Mouse (Mus musculus): Measurements from ENCODE around the gene Kif12. TPM values are rescaled to one million over a fixed set of nuclear protein-coding genes. Genes with fewer than 3 reads are reported as not detected.
A peak's percentile ranks its signal among the peaks of the same experiment; 100 is the strongest.

The Kif12 gene
- polyA plus RNA-seq, 1 experiment: not detected

GRCm38 (mm10) chr4:63216566-63216965 lies 44.6 kb upstream of the Kif12 start:
- no peaks in the 10 kb centered on the region for H3K36me3 ChIP-seq (ENCODE audit: control insufficient read depth, insufficient read depth, low read length, poor library complexity, severe bottlenecking)
- H3K9me3 ChIP-seq (replicated peaks; ENCODE audit: control insufficient read depth, insufficient read depth, low read length, poor library complexity, severe bottlenecking): no peaks in the 10 kb centered on the region
- TF ChIP-seq EP300 (IDR thresholded peaks at IDR 0.05; ENCODE audit: insufficient read depth, low read depth, low read length) (no peak), POLR2A (IDR thresholded peaks at IDR 0.05; ENCODE audit: insufficient read depth, low read length) (no peak), CTCF (IDR thresholded peaks at IDR 0.05; ENCODE audit: low read depth, low read length) (no peak)
- H3K27me3 ChIP-seq (ENCODE audit: control insufficient read depth, insufficient read depth, low read length, poor library complexity, severe bottlenecking): peaks cover 12% of the 10 kb centered on the region; the same call in 1 of the 2 replicates
- no peak overlapping the region for H3K4me3 ChIP-seq (ENCODE audit: low read depth, low read length)
- peak overlapping the region; percentile 86; the same call in 1 of the 2 replicates for H3K9ac ChIP-seq (ENCODE audit: low read depth, poor library complexity, severe bottlenecking)
- no peaks in the 10 kb centered on the region for H3K4me1 ChIP-seq (ENCODE audit: control insufficient read depth, insufficient read depth, low read length)
- no peak overlapping the region for H3K27ac ChIP-seq (ENCODE audit: insufficient read depth, low read length)

GRCm38 (mm10) chr4:63215993-63216531 lies 44.1 kb upstream of the Kif12 start:
- Histone ChIP-seq H3K9ac (ENCODE audit: low read depth, poor library complexity, severe bottlenecking) (peak overlapping the region; percentile 86), H3K27ac (ENCODE audit: insufficient read depth, low read length) (no peak overlapping the region), H3K36me3 (ENCODE audit: control insufficient read depth, insufficient read depth, low read length, poor library complexity, severe bottlenecking) (no peaks in the 10 kb centered on the region), H3K9me3 (replicated peaks; ENCODE audit: control insufficient read depth, insufficient read depth, low read length, poor library complexity, severe bottlenecking) (no peaks in the 10 kb centered on the region), H3K4me1 (ENCODE audit: control insufficient read depth, insufficient read depth, low read length) (no peaks in the 10 kb centered on the region), H3K4me3 (ENCODE audit: low read depth, low read length) (peak overlapping the region; percentile 81), H3K27me3 (ENCODE audit: control insufficient read depth, insufficient read depth, low read length, poor library complexity, severe bottlenecking) (peaks cover 12% of the 10 kb centered on the region; the same call in 1 of the 2 replicates)
- TF ChIP-seq EP300 (IDR thresholded peaks at IDR 0.05; ENCODE audit: insufficient read depth, low read depth, low read length) (no peak), CTCF (IDR thresholded peaks at IDR 0.05; ENCODE audit: low read depth, low read length) (peak; percentile 31)

- H3K9me3 ChIP-seq (replicated peaks; ENCODE audit: control insufficient read depth, insufficient read depth, low read length, poor library complexity, severe bottlenecking): no peaks in the 10 kb centered on the region
- H3K27ac ChIP-seq (ENCODE audit: insufficient read depth, low read length): no peak overlapping the region
- H3K4me3 ChIP-seq (ENCODE audit: low read depth, low read length): peak overlapping the region; percentile 81
- H3K36me3 ChIP-seq (ENCODE audit: control insufficient read depth, insufficient read depth, low read length, poor library complexity, severe bottlenecking): no peaks in the 10 kb centered on the region
- TF ChIP-seq CTCF (IDR thresholded peaks at IDR 0.05; ENCODE audit: low read depth, low read length): peak; percentile 79
- TF ChIP-seq EP300 (IDR thresholded peaks at IDR 0.05; ENCODE audit: insufficient read depth, low read depth, low read length): no peak
- peak overlapping the region; percentile 86 for H3K9ac ChIP-seq (ENCODE audit: low read depth, poor library complexity, severe bottlenecking)
- H3K4me1 ChIP-seq (ENCODE audit: control insufficient read depth, insufficient read depth, low read length): no peaks in the 10 kb centered on the region
- peaks cover 12% of the 10 kb centered on the region; the same call in 1 of the 2 replicates for H3K27me3 ChIP-seq (ENCODE audit: control insufficient read depth, insufficient read depth, low read length, poor library complexity, severe bottlenecking)
Measured at GRCm38 (mm10) chr4:63215185-63215992, 43.5 kb upstream of the Kif12 start.

- H3K9ac ChIP-seq (ENCODE audit: low read depth, poor library complexity, severe bottlenecking): peak within 1 kb of the TSS; percentile 56
- H3K27ac ChIP-seq (ENCODE audit: insufficient read depth, low read length): no peak within 1 kb of the TSS
- no peaks in the 10 kb centered on the region for H3K36me3 ChIP-seq (ENCODE audit: control insufficient read depth, insufficient read depth, low read length, poor library complexity, severe bottlenecking)
- no peak for TF ChIP-seq CTCF (IDR thresholded peaks at IDR 0.05; ENCODE audit: low read depth, low read length)
- TF ChIP-seq EP300 (IDR thresholded peaks at IDR 0.05; ENCODE audit: insufficient read depth, low read depth, low read length): no peak
- TF ChIP-seq POLR2A (IDR thresholded peaks at IDR 0.05; ENCODE audit: insufficient read depth, low read length): no peak
- H3K9me3 ChIP-seq (replicated peaks; ENCODE audit: control insufficient read depth, insufficient read depth, low read length, poor library complexity, severe bottlenecking): no peaks in the 10 kb centered on the region
- peaks cover 12% of the 10 kb centered on the region; the same call in 1 of the 2 replicates for H3K27me3 ChIP-seq (ENCODE audit: control insufficient read depth, insufficient read depth, low read length, poor library complexity, severe bottlenecking)
- H3K4me1 ChIP-seq (ENCODE audit: control insufficient read depth, insufficient read depth, low read length): no peaks in the 10 kb centered on the region
- H3K4me3 ChIP-seq (ENCODE audit: low read depth, low read length): peak within 1 kb of the TSS; percentile 66
Measured at GRCm38 (mm10) chr4:63213907-63214621, 42.1 kb upstream of the Kif12 start, which contains the start of gene Col27a1. TSS of gene Col27a1 (plus strand) at chr4:63214004.

- H3K36me3 ChIP-seq (ENCODE audit: control insufficient read depth, insufficient read depth, low read length, poor library complexity, severe bottlenecking): no peaks in the 10 kb centered on the region
- no peaks in the 10 kb centered on the region for H3K27me3 ChIP-seq (ENCODE audit: control insufficient read depth, insufficient read depth, low read length, poor library complexity, severe bottlenecking)
- no peak overlapping the region for H3K4me3 ChIP-seq (ENCODE audit: low read depth, low read length)
- no peaks in the 10 kb centered on the region for H3K4me1 ChIP-seq (ENCODE audit: control insufficient read depth, insufficient read depth, low read length)
- TF ChIP-seq POLR2A (IDR thresholded peaks at IDR 0.05; ENCODE audit: insufficient read depth, low read length) (no peak), CTCF (IDR thresholded peaks at IDR 0.05; ENCODE audit: low read depth, low read length) (no peak)
- H3K9me3 ChIP-seq (replicated peaks; ENCODE audit: control insufficient read depth, insufficient read depth, low read length, poor library complexity, severe bottlenecking): no peaks in the 10 kb centered on the region
- H3K27ac ChIP-seq (ENCODE audit: insufficient read depth, low read length): no peak overlapping the region
- H3K9ac ChIP-seq (ENCODE audit: low read depth, poor library complexity, severe bottlenecking): no peak overlapping the region
Measured at GRCm38 (mm10) chr4:63205583-63205982, 33.7 kb upstream of the Kif12 start.
